Mouse (Mus musculus) small intestine, adult 2 months (tissue): ENCODE measurements around the gene Adarb1. TPM values are rescaled to one million over a fixed set of nuclear protein-coding genes. Genes with fewer than 3 reads are reported as not detected.

Experiments
- H3K27ac ChIP-seq: fragments of 200-500 bp; 2 replicates; pipeline ENCODE4 v1.5.1; 2012; ENCODE audit warnings: low read depth, low read length, control low read depth, inconsistent platforms; ENCODE audit not compliant: insufficient read depth
- H3K27me3 ChIP-seq: fragments of 200-500 bp; 2 replicates; pipeline ENCODE4 v1.6.1; 2012; ENCODE audit warnings: mild to moderate bottlenecking, moderate library complexity, low read length, inconsistent platforms; ENCODE audit not compliant: control insufficient read depth, insufficient read depth
- H3K36me3 ChIP-seq: fragments of 200-500 bp; 2 replicates; pipeline ENCODE4 v1.6.1; 2012; ENCODE audit warnings: mild to moderate bottlenecking, low read length, control low read depth, inconsistent platforms; ENCODE audit not compliant: control insufficient read depth, insufficient read depth
- H3K4me1 ChIP-seq: fragments of 200-500 bp; 2 replicates; pipeline ENCODE4 v1.6.1; 2012; ENCODE audit warnings: low read length, inconsistent platforms, mixed read lengths; ENCODE audit not compliant: control insufficient read depth, insufficient read depth, insufficient read length
- H3K4me3 ChIP-seq: fragments of 200-500 bp; 2 replicates; pipeline ENCODE4 v1.5.1; 2012; ENCODE audit warnings: low read depth, mild to moderate bottlenecking, control low read depth, inconsistent platforms, low read length, moderate library complexity
- CTCF ChIP-seq: fragments of 200-500 bp; IDR thresholded peaks from 2 replicates; pipeline ENCODE4 v1.5.1; 2012; ENCODE audit warnings: low read depth, mild to moderate bottlenecking, control low read depth, inconsistent platforms, low read length, moderate library complexity, mixed read lengths; ENCODE audit not compliant: insufficient replicate concordance, insufficient read length; ENCODE audit errors: extremely low read depth
- POLR2A ChIP-seq: fragments of 200-500 bp; IDR thresholded peaks from 2 replicates; pipeline ENCODE4 v1.6.1; 2012; ENCODE audit warnings: low read depth, mild to moderate bottlenecking, control low read depth, inconsistent platforms, low read length, moderate library complexity
- WGBS: fragments of 180-500 bp; shearing (Covaris S2); methylation state at CpG from one replicate; pipeline ENCODE4 v1.1.7; 2018; 5-methylcytosine and 5-hydroxymethylcytosine counted together
- polyA plus RNA-seq: library from polyadenylated mRNA; depleted of rRNA; stranded (reverse); fragments of >200 nt; gene quantifications from 2 replicates; pipeline ENCODE4 v1.2.3, GENCODE M21; 2012

Gene Adarb1
- polyA plus RNA-seq, 1 experiment = 0.79 TPM

DNA sequence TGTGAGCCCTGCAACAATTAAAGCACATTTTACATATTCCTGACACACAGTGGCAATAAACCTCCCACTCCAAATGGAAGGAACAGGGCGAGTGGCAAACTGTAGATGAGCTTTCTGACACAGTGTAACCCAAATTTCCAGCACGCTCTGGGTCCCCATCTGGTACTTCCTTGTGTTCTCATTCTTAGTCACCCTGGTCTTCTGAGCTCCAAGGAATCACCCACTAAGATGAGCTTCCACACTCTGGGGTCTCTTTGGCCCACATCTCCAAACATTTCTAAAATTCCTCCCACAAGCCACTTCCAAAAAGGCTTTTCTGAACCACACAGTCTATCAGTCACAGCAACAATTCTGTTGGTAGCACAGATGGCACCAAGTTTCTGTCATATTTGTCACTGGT lies 102.4 kb downstream of the Adarb1 start:
- no peaks in the 10 kb centered on the region for H3K36me3 ChIP-seq
- WGBS = 83% methylated on average over 2 of the region's 2 CpGs
- no peak overlapping the region for H3K27ac ChIP-seq
- no peak overlapping the region for H3K4me3 ChIP-seq
- TF ChIP-seq POLR2A = no peak
- TF ChIP-seq CTCF = no peak
- no peaks in the 10 kb centered on the region for H3K27me3 ChIP-seq
- H3K4me1 ChIP-seq = no peaks in the 10 kb centered on the region

DNA sequence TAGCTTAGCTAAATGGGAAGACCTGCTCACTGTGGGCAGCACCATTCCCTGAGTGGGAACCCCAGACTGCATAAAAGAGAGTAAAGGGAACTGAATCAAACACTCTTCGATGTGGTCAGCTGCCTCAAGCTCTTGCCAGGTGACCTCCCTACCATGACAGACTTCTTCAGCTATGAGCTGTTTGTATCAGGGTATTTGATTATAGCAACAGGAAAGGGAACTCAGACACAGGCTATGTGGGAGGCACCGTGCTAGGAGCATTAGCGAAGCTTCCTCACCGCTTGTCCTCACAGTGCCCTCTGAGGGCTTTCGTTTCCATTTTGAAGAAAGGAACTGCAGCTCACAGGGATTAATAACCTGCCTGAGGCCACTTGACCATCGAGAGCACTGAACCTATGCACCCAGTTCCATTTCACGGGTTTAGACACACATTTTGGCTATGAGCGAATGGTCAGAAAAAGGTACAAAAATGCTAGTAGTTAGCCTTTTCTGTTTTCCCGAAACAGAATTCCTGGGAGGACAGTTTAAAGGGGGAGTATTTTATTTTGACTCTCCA lies 103.3 kb downstream of the Adarb1 start:
- H3K4me1 ChIP-seq = no peaks in the 10 kb centered on the region
- H3K36me3 ChIP-seq = no peaks in the 10 kb centered on the region
- no peaks in the 10 kb centered on the region for H3K27me3 ChIP-seq
- H3K27ac ChIP-seq = no peak overlapping the region
- H3K4me3 ChIP-seq = no peak overlapping the region
- WGBS = 73% methylated on average over 9 of the region's 9 CpGs
- TF ChIP-seq CTCF (no peak), POLR2A (no peak)

DNA sequence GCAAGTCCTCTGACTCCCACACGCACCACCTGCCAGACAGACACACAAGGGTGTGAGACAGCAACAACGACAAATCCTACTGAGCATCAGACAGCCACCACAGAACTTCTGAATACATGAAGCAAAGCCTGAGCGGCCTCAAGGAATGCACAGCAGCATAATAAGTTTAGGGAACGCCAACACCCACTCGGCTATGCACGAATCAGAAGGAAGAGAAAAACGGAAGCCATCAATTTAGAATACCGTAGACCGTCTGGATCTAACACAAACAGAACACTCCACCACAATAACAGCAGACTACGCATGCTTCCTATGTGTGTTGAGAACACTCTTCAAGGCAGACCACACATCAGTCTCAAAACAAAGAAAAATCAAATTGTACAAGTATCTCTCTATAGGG lies 109.1 kb downstream of the Adarb1 start:
- no peak overlapping the region for H3K4me3 ChIP-seq
- H3K4me1 ChIP-seq = no peaks in the 10 kb centered on the region
- no peaks in the 10 kb centered on the region for H3K27me3 ChIP-seq
- H3K36me3 ChIP-seq = no peaks in the 10 kb centered on the region
- WGBS = 69% methylated on average over 10 of the region's 10 CpGs
- no peak overlapping the region for H3K27ac ChIP-seq
- TF ChIP-seq POLR2A (no peak), CTCF (no peak)

DNA sequence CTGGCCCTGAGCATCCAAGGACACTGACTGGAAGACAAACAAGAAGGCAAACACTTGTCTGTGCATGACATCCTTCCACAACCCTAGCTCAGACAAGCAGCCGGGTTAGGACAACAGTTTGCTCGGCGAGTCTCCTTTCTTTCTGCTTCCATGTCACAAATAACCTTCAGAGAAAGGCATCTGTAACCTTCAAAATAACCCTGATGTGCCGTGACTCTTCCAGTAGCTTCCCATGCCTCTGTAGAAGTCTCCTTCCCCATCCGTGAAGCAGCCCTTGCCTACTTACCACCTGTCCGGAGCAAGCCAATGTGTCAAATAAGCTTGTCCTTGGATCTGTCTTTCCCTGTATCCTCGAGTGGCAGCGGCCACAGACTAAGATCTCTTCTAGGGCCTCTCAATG lies 112.3 kb downstream of the Adarb1 start:
- Histone ChIP-seq H3K36me3 (no peaks in the 10 kb centered on the region), H3K27ac (no peak overlapping the region), H3K27me3 (no peaks in the 10 kb centered on the region), H3K4me1 (no peaks in the 10 kb centered on the region), H3K4me3 (no peak overlapping the region)
- no peak for TF ChIP-seq POLR2A
- TF ChIP-seq CTCF = no peak
- 75% methylated on average over 8 of the region's 8 CpGs for WGBS

DNA sequence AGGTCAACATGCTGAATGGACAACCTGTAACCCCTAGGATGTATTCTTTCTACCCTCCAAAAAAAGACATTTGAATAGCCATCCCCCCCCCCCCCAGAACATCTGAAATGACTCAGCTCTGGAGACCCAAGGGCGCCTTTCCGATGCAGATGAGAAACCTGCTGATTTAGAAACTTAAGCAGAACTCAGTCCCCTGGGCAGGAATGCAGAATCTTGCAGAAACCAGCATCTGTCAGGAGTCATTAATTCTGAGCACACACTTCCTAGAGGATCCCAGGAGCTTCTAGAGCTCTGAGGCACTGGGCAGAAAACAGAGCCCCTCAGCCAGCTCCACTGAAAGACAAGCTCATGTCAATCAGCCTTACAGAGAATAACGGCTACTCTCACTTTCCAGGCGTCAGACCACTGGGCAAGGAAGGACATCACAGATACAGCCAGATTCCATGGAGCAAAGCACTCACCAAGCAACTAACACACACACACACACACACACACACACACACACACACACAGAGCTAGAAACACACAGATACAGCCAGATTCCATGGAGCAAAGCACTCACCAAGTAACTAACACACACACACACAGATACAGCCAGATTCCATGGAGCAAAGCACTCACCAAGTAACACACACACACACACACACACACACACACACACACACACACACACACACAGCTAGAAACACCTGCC lies 113.1 kb downstream of the Adarb1 start:
- Histone ChIP-seq H3K36me3 (no peaks in the 10 kb centered on the region), H3K27ac (no peak overlapping the region), H3K4me3 (no peak overlapping the region), H3K27me3 (no peaks in the 10 kb centered on the region), H3K4me1 (no peaks in the 10 kb centered on the region)
- no peak for TF ChIP-seq POLR2A
- no peak for TF ChIP-seq CTCF
- WGBS = 63% methylated on average over 4 of the region's 4 CpGs

DNA sequence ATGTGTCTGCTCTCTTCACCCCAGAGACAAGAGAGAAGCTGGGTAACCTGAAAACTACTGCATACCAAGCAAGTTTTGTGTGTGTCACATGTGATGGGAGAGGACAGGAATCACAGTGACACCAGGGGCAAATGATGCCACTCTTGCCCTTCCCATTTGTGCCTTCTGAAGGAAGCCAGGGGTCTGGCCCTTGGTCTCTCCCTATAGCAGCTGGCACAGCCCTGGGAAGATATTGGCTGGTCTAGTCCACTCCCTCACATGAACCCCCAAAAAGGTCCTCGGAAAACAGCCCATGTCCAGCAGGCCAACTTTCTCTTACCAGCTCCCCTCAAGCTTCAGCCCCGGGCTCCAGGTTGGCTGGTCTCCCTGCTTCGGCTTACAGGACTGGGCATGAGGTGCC lies 113.7 kb downstream of the Adarb1 start:
- Histone ChIP-seq H3K36me3 (no peaks in the 10 kb centered on the region), H3K27me3 (no peaks in the 10 kb centered on the region), H3K4me3 (no peak overlapping the region), H3K27ac (no peak overlapping the region), H3K4me1 (no peaks in the 10 kb centered on the region)
- WGBS = 88% methylated on average over 3 of the region's 3 CpGs
- no peak for TF ChIP-seq POLR2A
- TF ChIP-seq CTCF = no peak

DNA sequence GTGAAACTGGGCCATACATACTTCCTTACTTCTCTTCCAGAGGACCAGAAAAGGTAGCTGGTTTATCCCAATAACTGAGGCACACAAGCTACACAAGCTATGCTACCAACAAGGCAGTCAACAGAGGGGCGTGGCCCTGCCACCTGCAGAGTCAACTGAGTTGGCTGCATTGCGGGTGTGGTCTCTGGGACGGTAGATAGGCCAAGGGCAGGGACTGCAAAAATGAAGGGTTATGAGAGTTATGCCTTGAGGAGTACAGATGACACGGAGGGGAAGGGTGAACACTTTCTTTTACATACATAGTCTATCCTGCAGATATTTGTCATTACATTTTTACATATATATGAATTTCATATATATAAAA lies 117.2 kb downstream of the Adarb1 start:
- H3K4me1 ChIP-seq = no peaks in the 10 kb centered on the region
- no peak overlapping the region for H3K4me3 ChIP-seq
- no peak overlapping the region for H3K27ac ChIP-seq
- no peaks in the 10 kb centered on the region for H3K36me3 ChIP-seq
- TF ChIP-seq CTCF (no peak), POLR2A (no peak)
- no peaks in the 10 kb centered on the region for H3K27me3 ChIP-seq
- 38% methylated on average over 4 of the region's 4 CpGs for WGBS
